Mouse (Mus musculus) liver, embryonic 16.5 days (tissue): ENCODE measurements around the gene Ifnl2. TPM values are rescaled to one million over a fixed set of nuclear protein-coding genes. Genes with fewer than 3 reads are reported as not detected.
A peak's percentile ranks its signal among the peaks of the same experiment; 100 is the strongest.
"Not testable (repeated sequence)": the region's sequence is repeated elsewhere in the genome, so short reads cannot be mapped to it uniquely, and the experiment has no call there.

Source experiments
- ATAC-seq: fragments of 200-750 bp; cut with Nextera tagmentation; 2 replicates; pipeline ENCODE4 v1.8.0; 2017; ENCODE audit warnings: low read depth, mild to moderate bottlenecking, moderate number of reproducible peaks, moderate library complexity
- H3K27ac ChIP-seq: fragments of 300-500 bp; sonication (generic); 2 replicates; pipeline ENCODE4 v1.5.1; 2014; ENCODE audit warnings: mild to moderate bottlenecking, low read length
- H3K27me3 ChIP-seq: fragments of 300-500 bp; sonication (generic); 2 replicates; pipeline ENCODE4 v1.6.1; 2014; ENCODE audit warnings: low read depth, low read length, mixed read lengths; ENCODE audit not compliant: control insufficient read depth, insufficient read depth
- H3K36me3 ChIP-seq: fragments of 300-500 bp; sonication (generic); 2 replicates; pipeline ENCODE4 v1.6.1; 2014; ENCODE audit warnings: mild to moderate bottlenecking; ENCODE audit not compliant: control insufficient read depth, insufficient read depth
- H3K4me1 ChIP-seq: fragments of 300-500 bp; sonication (generic); 2 replicates; pipeline ENCODE4 v1.6.1; 2014; ENCODE audit warnings: low read depth, low read length, mixed read lengths; ENCODE audit not compliant: control insufficient read depth
- H3K4me2 ChIP-seq: fragments of 300-500 bp; sonication (generic); 2 replicates; pipeline ENCODE4 v1.6.1; 2014; ENCODE audit warnings: low read depth, low read length, mixed read lengths
- H3K4me3 ChIP-seq: fragments of 300-500 bp; sonication (generic); 2 replicates; pipeline ENCODE4 v1.5.1; 2014; ENCODE audit warnings: low read depth, mild to moderate bottlenecking, low read length
- H3K9ac ChIP-seq: fragments of 300-500 bp; sonication (generic); 2 replicates; pipeline ENCODE4 v1.6.1; 2014; ENCODE audit warnings: low read depth, low read length
- H3K9me3 ChIP-seq: fragments of 300-500 bp; sonication (generic); replicated peaks from 2 replicates; pipeline ENCODE4 v1.6.1; 2016; ENCODE audit warnings: low read length; ENCODE audit not compliant: control insufficient read depth
- WGBS: fragments of 180-500 bp; shearing (Covaris S2); extraction: QIAGEN DNeasy Blood & Tissue Kit; methylation state at CpG from one replicate; pipeline ENCODE4 v1.1.7; 2014; ENCODE audit not compliant: insufficient replicate concordance; 5-methylcytosine and 5-hydroxymethylcytosine counted together
- polyA plus RNA-seq: library from polyadenylated mRNA; unstranded; fragments of >200 nt; fragmentation: Nextera tagmentation; extraction: Ambion mirVana; gene quantifications from 2 replicates; pipeline ENCODE4 v1.2.1, GENCODE M21; 2015

Gene Ifnl2
- polyA plus RNA-seq, 1 experiment from 2014 or later = not detected

GRCm38 (mm10) chr7:28511441-28511840 is 1.2 kb upstream of the Ifnl2 start:
- H3K27ac ChIP-seq = no peak overlapping the region
- H3K9me3 ChIP-seq = no peaks in the 10 kb centered on the region
- no peaks in the 10 kb centered on the region for H3K27me3 ChIP-seq
- no peak overlapping the region for H3K4me2 ChIP-seq
- WGBS = 55% methylated on average over 8 of the region's 8 CpGs
- H3K4me1 ChIP-seq = no peaks in the 10 kb centered on the region
- no peaks in the 10 kb centered on the region for H3K36me3 ChIP-seq
- no peak overlapping the region for H3K9ac ChIP-seq
- no peak for ATAC-seq
- H3K4me3 ChIP-seq = no peak overlapping the region

GRCm38 (mm10) chr7:28509121-28509520 is 1.1 kb downstream of the Ifnl2 start:
- H3K36me3 ChIP-seq, H3K9me3 ChIP-seq, H3K4me1 ChIP-seq, H3K27ac ChIP-seq, H3K4me3 ChIP-seq, ATAC-seq, H3K9ac ChIP-seq, H3K4me2 ChIP-seq, H3K27me3 ChIP-seq: not testable (repeated sequence)
- 80% methylated on average over 1 of the region's 2 CpGs for WGBS

- Histone ChIP-seq H3K27ac (no peak overlapping the region), H3K9me3 (no peaks in the 10 kb centered on the region; the same call in 1 of the 2 replicates), H3K4me3 (no peak overlapping the region), H3K9ac (no peak overlapping the region), H3K4me1 (no peaks in the 10 kb centered on the region), H3K4me2 (no peak overlapping the region), H3K27me3 (no peaks in the 10 kb centered on the region), H3K36me3 (no peaks in the 10 kb centered on the region)
- no peak for ATAC-seq
- 3% methylated on average over 5 of the region's 5 CpGs for WGBS
Observed at GRCm38 (mm10) chr7:28505585-28505984, 4.7 kb downstream of the Ifnl2 start.

GRCm38 (mm10) chr7:28495426-28495825 is 14.8 kb downstream of the Ifnl2 start:
- ATAC-seq = no peak
- no peak overlapping the region for H3K4me2 ChIP-seq
- no peak overlapping the region for H3K4me3 ChIP-seq
- H3K36me3 ChIP-seq = no peaks in the 10 kb centered on the region
- no peaks in the 10 kb centered on the region for H3K9me3 ChIP-seq
- WGBS = 61% methylated on average over 11 of the region's 11 CpGs
- no peaks in the 10 kb centered on the region for H3K27me3 ChIP-seq
- H3K27ac ChIP-seq = no peak overlapping the region
- H3K4me1 ChIP-seq = no peaks in the 10 kb centered on the region
- H3K9ac ChIP-seq = no peak overlapping the region

- Histone ChIP-seq H3K27me3 (no peaks in the 10 kb centered on the region; the same call in none of the 2 replicates), H3K27ac (no peak overlapping the region), H3K4me2 (no peak overlapping the region), H3K36me3 (no peaks in the 10 kb centered on the region), H3K9me3 (no peaks in the 10 kb centered on the region), H3K4me1 (no peaks in the 10 kb centered on the region), H3K9ac (no peak overlapping the region), H3K4me3 (no peak overlapping the region)
- 69% methylated on average over 8 of the region's 8 CpGs for WGBS
- ATAC-seq = no peak
Observed at GRCm38 (mm10) chr7:28492310-28492709, 17.9 kb downstream of the Ifnl2 start.

GRCm38 (mm10) chr7:28490903-28491302 is 19.4 kb downstream of the Ifnl2 start:
- no peak overlapping the region for H3K27ac ChIP-seq
- no peaks in the 10 kb centered on the region for H3K9me3 ChIP-seq
- no peaks in the 10 kb centered on the region; the same call in none of the 2 replicates for H3K27me3 ChIP-seq
- no peak overlapping the region for H3K4me2 ChIP-seq
- no peaks in the 10 kb centered on the region for H3K4me1 ChIP-seq
- no peak overlapping the region for H3K4me3 ChIP-seq
- no peak overlapping the region for H3K9ac ChIP-seq
- ATAC-seq = no peak
- 34% methylated on average over 14 of the region's 14 CpGs for WGBS
- no peaks in the 10 kb centered on the region for H3K36me3 ChIP-seq

GRCm38 (mm10) chr7:28490410-28490809 is 19.8 kb downstream of the Ifnl2 start:
- no peak overlapping the region for H3K9ac ChIP-seq
- ATAC-seq = peak; percentile 41; the same call in 1 of the 2 replicates
- H3K4me1 ChIP-seq = no peaks in the 10 kb centered on the region
- H3K36me3 ChIP-seq = no peaks in the 10 kb centered on the region
- no peaks in the 10 kb centered on the region for H3K9me3 ChIP-seq
- no peak overlapping the region for H3K27ac ChIP-seq
- H3K4me2 ChIP-seq = no peak overlapping the region
- WGBS = 7% methylated on average over 10 of the region's 10 CpGs
- no peak overlapping the region for H3K4me3 ChIP-seq
- H3K27me3 ChIP-seq = no peaks in the 10 kb centered on the region; the same call in none of the 2 replicates

GRCm38 (mm10) chr7:28488030-28488491 is 22.2 kb downstream of the Ifnl2 start:
- no peaks in the 10 kb centered on the region for H3K36me3 ChIP-seq
- WGBS = 9% methylated on average over 16 of the region's 16 CpGs
- no peak for ATAC-seq
- H3K27ac ChIP-seq = no peak overlapping the region
- H3K4me2 ChIP-seq = no peak overlapping the region
- H3K4me1 ChIP-seq = no peaks in the 10 kb centered on the region
- H3K9me3 ChIP-seq = no peaks in the 10 kb centered on the region
- no peaks in the 10 kb centered on the region; the same call in none of the 2 replicates for H3K27me3 ChIP-seq
- no peak overlapping the region for H3K9ac ChIP-seq
- no peak overlapping the region for H3K4me3 ChIP-seq

GRCm38 (mm10) chr7:28484192-28484591 is 26.1 kb downstream of the Ifnl2 start:
- no peak overlapping the region for H3K27ac ChIP-seq
- H3K9ac ChIP-seq = no peak overlapping the region
- no peaks in the 10 kb centered on the region for H3K9me3 ChIP-seq
- no peak overlapping the region for H3K4me2 ChIP-seq
- H3K4me3 ChIP-seq = no peak overlapping the region
- ATAC-seq = no peak
- H3K36me3 ChIP-seq = no peaks in the 10 kb centered on the region
- no peaks in the 10 kb centered on the region; the same call in none of the 2 replicates for H3K27me3 ChIP-seq
- WGBS = 31% methylated on average over 4 of the region's 4 CpGs
- no peaks in the 10 kb centered on the region for H3K4me1 ChIP-seq
